Comparison of ENCODE assay signal across 15 mouse cellular contexts in genomic region chr9:25773899-25774298, GRCm38 (mm10).
DNase-seq lines count a peak whose midpoint lies in the region; ATAC-seq and TF ChIP-seq lines count a peak whose summit lies in the region.
"Had no signal": no experiment of that assay in that cellular context is flagged by ENCODE, and none has a peak within 500 bp of the region (broad histone marks: within the 10 kb centered on the region; RNA-seq: fewer than 3 reads in every experiment).

No protein-coding gene starts in this region.

- no peaks in the 10 kb centered on the region for H3K79me2 ChIP-seq in liver, adult 2 months (ENCODE audit: control insufficient read depth, insufficient read depth, low read length)

- 14% methylated on average over 3 of the region's 3 CpGs for WGBS in forebrain, embryonic 15.5 days
- 17% methylated on average over 3 of the region's 3 CpGs for WGBS in forebrain, embryonic 16.5 days
- 30% methylated on average over 3 of the region's 3 CpGs for WGBS in liver, adult 2 months
- WGBS in liver, embryonic 11.5 days: 75% methylated on average over 3 of the region's 3 CpGs
- WGBS in large intestine, adult 2 months: 19% methylated on average over 3 of the region's 3 CpGs

- no peaks in the 10 kb centered on the region for H3K27me3 ChIP-seq in forebrain, embryonic 15.5 days
- H3K27me3 ChIP-seq in forebrain, embryonic 16.5 days (replicated peaks; ENCODE audit: control insufficient read depth, insufficient read depth, low read length): no peaks in the 10 kb centered on the region
- H3K27me3 ChIP-seq in liver, adult 2 months (ENCODE audit: control insufficient read depth, insufficient read depth, low read length): no peaks in the 10 kb centered on the region
- no peaks in the 10 kb centered on the region for H3K27me3 ChIP-seq in liver, embryonic 11.5 days (replicated peaks; ENCODE audit: control insufficient read depth, insufficient read depth, low read length)

- H3K9ac ChIP-seq in forebrain, embryonic 15.5 days (replicated peaks): no peak overlapping the region
- H3K9ac ChIP-seq in forebrain, embryonic 16.5 days (replicated peaks; ENCODE audit: low read depth, low read length): no peak overlapping the region
- H3K9ac ChIP-seq in liver, adult 2 months (ENCODE audit: low read depth, low read length): no peak overlapping the region
- H3K9ac ChIP-seq in liver, embryonic 11.5 days (ENCODE audit: low read depth, low read length): no peak overlapping the region

- H3K4me1 ChIP-seq in forebrain, embryonic 15.5 days: no peaks in the 10 kb centered on the region
- no peaks in the 10 kb centered on the region for H3K4me1 ChIP-seq in forebrain, embryonic 16.5 days (replicated peaks; ENCODE audit: control insufficient read depth, insufficient read depth, low read length)
- H3K4me1 ChIP-seq in liver, adult 2 months (ENCODE audit: control insufficient read depth, insufficient read depth, low read length): no peaks in the 10 kb centered on the region
- H3K4me1 ChIP-seq in liver, embryonic 11.5 days (replicated peaks; ENCODE audit: control insufficient read depth, insufficient read depth, low read length): no peaks in the 10 kb centered on the region
- H3K4me1 ChIP-seq: heart, embryonic 10.5 days had no signal

- no peak overlapping the region for H3K4me3 ChIP-seq in forebrain, embryonic 15.5 days
- H3K4me3 ChIP-seq in forebrain, embryonic 16.5 days (replicated peaks; ENCODE audit: low read length): no peak overlapping the region
- H3K4me3 ChIP-seq in liver, adult 2 months (ENCODE audit: insufficient read depth, low read depth, low read length): no peak overlapping the region
- H3K4me3 ChIP-seq in liver, embryonic 11.5 days (ENCODE audit: low read depth, low read length): no peak overlapping the region
- H3K4me3 ChIP-seq: heart, embryonic 10.5 days; layer of hippocampus, adult 2 months; myocyte had no signal

- ATAC-seq in forebrain, embryonic 15.5 days (replicated peaks): peak; percentile 64
- no peak for ATAC-seq in forebrain, embryonic 16.5 days
- no peak for ATAC-seq in liver, embryonic 11.5 days (replicated peaks; ENCODE audit: low FRiP score)
- no peak for ATAC-seq in activated CD4-positive, CD25-positive, alpha-beta regulatory T cell, adult 4 months

- peak; percentile 79 for DNase-seq in liver, adult 2 months (ENCODE audit: extremely low read depth, low read depth, low spot score)
- DNase-seq in liver, embryonic 11.5 days (ENCODE audit: low spot score): no peak
- peak; percentile 22 for DNase-seq in Muller cell, postnatal 12 days (ENCODE audit: inconsistent ontology term)
- peak; percentile 3 for DNase-seq in large intestine, adult 2 months (ENCODE audit: low read depth, low spot score)
- DNase-seq in left cerebral cortex, adult 9 months (ENCODE audit: low spot score in 2 of 2): no peak
- DNase-seq: B cell, adult 2 months; cerebellum, postnatal 25 days; thymus, postnatal 25 days had no signal

- TF ChIP-seq POLR2A in liver, adult 2 months (IDR thresholded peaks at IDR 0.05; ENCODE audit: extremely low read depth, insufficient read depth, low read length): no peak

- H3K9me3 ChIP-seq in forebrain, embryonic 15.5 days: no peaks in the 10 kb centered on the region
- H3K9me3 ChIP-seq in forebrain, embryonic 16.5 days (ENCODE audit: control insufficient read depth, low read length): no peaks in the 10 kb centered on the region
- H3K9me3 ChIP-seq in liver, embryonic 11.5 days (ENCODE audit: control insufficient read depth, low read length): no peaks in the 10 kb centered on the region
- H3K9me3 ChIP-seq: G1E; heart, embryonic 10.5 days had no signal

- H3K4me2 ChIP-seq in forebrain, embryonic 15.5 days (replicated peaks): no peak overlapping the region
- H3K4me2 ChIP-seq in forebrain, embryonic 16.5 days (ENCODE audit: low read length): no peak overlapping the region
- H3K4me2 ChIP-seq in liver, embryonic 11.5 days: no peak overlapping the region

- H3K27ac ChIP-seq in forebrain, embryonic 15.5 days (replicated peaks): no peak overlapping the region
- H3K27ac ChIP-seq in forebrain, embryonic 16.5 days (ENCODE audit: low read length): no peak overlapping the region
- no peak overlapping the region for H3K27ac ChIP-seq in liver, adult 2 months (replicated peaks; ENCODE audit: insufficient read depth, low read depth, low read length)
- H3K27ac ChIP-seq in liver, embryonic 11.5 days (ENCODE audit: low read depth, low read length): no peak overlapping the region
- H3K27ac ChIP-seq: heart, embryonic 10.5 days; layer of hippocampus, adult 2 months had no signal

- TF ChIP-seq CTCF in liver, adult 2 months (IDR thresholded peaks at IDR 0.05; ENCODE audit: low read depth, low read length): no peak

- H3K36me3 ChIP-seq in forebrain, embryonic 15.5 days: no peaks in the 10 kb centered on the region
- no peaks in the 10 kb centered on the region for H3K36me3 ChIP-seq in forebrain, embryonic 16.5 days (ENCODE audit: control insufficient read depth, insufficient read depth)
- no peaks in the 10 kb centered on the region for H3K36me3 ChIP-seq in liver, adult 2 months (ENCODE audit: control insufficient read depth, insufficient read depth, low read length)
- H3K36me3 ChIP-seq in liver, embryonic 11.5 days (ENCODE audit: control insufficient read depth, insufficient read depth, low read length): no peaks in the 10 kb centered on the region
- H3K36me3 ChIP-seq: G1E; heart, embryonic 10.5 days had no signal

Comparison
In these comparisons a context has a peak if more than half of its experiments do, and no peak if none do; other contexts are left out.
1. DNase-seq: peak in liver, adult 2 months (single experiment), Muller cell, postnatal 12 days (single experiment) and large intestine, adult 2 months (single experiment); none in liver, embryonic 11.5 days (single experiment) and left cerebral cortex, adult 9 months (0 of 2).